In the genomic region with DNA sequence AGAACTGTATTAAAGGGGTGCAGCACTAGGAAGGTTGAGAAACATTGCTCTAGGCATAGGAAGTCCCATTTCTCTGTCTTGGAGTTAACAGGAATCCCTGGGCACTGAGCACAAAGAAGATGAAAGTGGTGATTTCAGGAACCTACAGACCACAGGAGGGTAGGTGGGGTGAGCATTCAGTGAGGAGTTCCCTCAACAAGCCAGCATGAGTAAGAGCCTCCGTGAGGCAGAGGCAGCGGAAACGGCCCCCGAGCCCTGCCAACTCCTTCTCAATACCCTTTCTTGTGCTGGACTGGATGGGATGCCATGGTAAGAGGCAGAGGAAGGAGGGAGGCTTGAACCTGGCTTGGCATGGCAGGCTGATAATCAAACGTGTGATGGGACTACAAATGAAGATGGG, we compare ENCODE assay signal across 10 mouse cellular contexts.
"Had no signal": no experiment of that assay in that cellular context is flagged by ENCODE, and none has a peak within 500 bp of the region (broad histone marks: within the 10 kb centered on the region; RNA-seq: fewer than 3 reads in every experiment).

No protein-coding gene starts in this region.

- DNase-seq: lung, adult 18-20 months; lung, embryonic 14.5 days; lung, postnatal 10 days; lung, postnatal 4 days; midbrain, embryonic 14.5 days; right cerebral cortex, postnatal 14 days; thymus, adult 2 months; thymus, postnatal 25 days; thymus, postnatal 4 days had no signal

- ATAC-seq: midbrain, embryonic 16.5 days had no signal
